Mouse (Mus musculus) cerebral cortex, adult 2 months (tissue): Measurements from ENCODE around the gene Ly6g5b.

Source experiments
- WGBS: fragments of 180-500 bp; shearing (Covaris S2); methylation state at CpG from one replicate; pipeline ENCODE4 v1.1.7; 2018; 5-methylcytosine and 5-hydroxymethylcytosine counted together

Gene Ly6g5b

GRCm38 (mm10) chr17:35105740-35106389, 9.4 kb downstream of the Ly6g5b start:
- 29% methylated on average over 13 of the region's 13 CpGs for WGBS

GRCm38 (mm10) chr17:35104754-35105153, 10.5 kb downstream of the Ly6g5b start:
- 76% methylated on average over 6 of the region's 6 CpGs for WGBS

- WGBS = 96% methylated on average over 7 of the region's 7 CpGs
Observed at GRCm38 (mm10) chr17:35104079-35104478, 11.1 kb downstream of the Ly6g5b start.

GRCm38 (mm10) chr17:35103221-35103690, 12.0 kb downstream of the Ly6g5b start:
- 70% methylated on average over 6 of the region's 6 CpGs for WGBS

GRCm38 (mm10) chr17:35102299-35102698, 12.9 kb downstream of the Ly6g5b start:
- WGBS = 63% methylated on average over 8 of the region's 8 CpGs

GRCm38 (mm10) chr17:35101161-35101560, 14.1 kb downstream of the Ly6g5b start:
- WGBS = 86% methylated on average over 11 of the region's 11 CpGs

GRCm38 (mm10) chr17:35100196-35100765, 14.9 kb downstream of the Ly6g5b start:
- 70% methylated on average over 10 of the region's 10 CpGs for WGBS

- WGBS = 53% methylated on average over 12 of the region's 12 CpGs
Observed at GRCm38 (mm10) chr17:35097164-35097655, 18.0 kb downstream of the Ly6g5b start.

- whole genome bisulfite sequencing = 89% methylated on average over 12 of the region's 12 CpGs
Observed at GRCm38 (mm10) chr17:35096597-35096996, 18.6 kb downstream of the Ly6g5b start.

GRCm38 (mm10) chr17:35094475-35095365, 20.5 kb downstream of the Ly6g5b start:
- WGBS = 55% methylated on average over 15 of the region's 15 CpGs

- WGBS = 74% methylated on average over 14 of the region's 14 CpGs
Observed at GRCm38 (mm10) chr17:35092403-35093198, 22.6 kb downstream of the Ly6g5b start.

- 30% methylated on average over 8 of the region's 8 CpGs for WGBS
Observed at GRCm38 (mm10) chr17:35090166-35090932, 24.9 kb downstream of the Ly6g5b start.

- 3% methylated on average over 67 of the region's 67 CpGs for WGBS
Observed at GRCm38 (mm10) chr17:35088825-35089644, 26.2 kb downstream of the Ly6g5b start, which contains the start of gene Abhd16a. Abhd16a (plus strand) TSS chr17:35089263.

GRCm38 (mm10) chr17:35088151-35088550, 27.1 kb downstream of the Ly6g5b start:
- 36% methylated on average over 2 of the region's 2 CpGs for WGBS

- WGBS = 81% methylated on average over 7 of the region's 7 CpGs
Observed at GRCm38 (mm10) chr17:35085208-35085865, 29.9 kb downstream of the Ly6g5b start, which contains the start of gene Ly6g6f. Ly6g6f (minus strand) TSS chr17:35085610.

GRCm38 (mm10) chr17:35083929-35084497, 31.2 kb downstream of the Ly6g5b start:
- WGBS = 78% methylated on average over 3 of the region's 3 CpGs

- WGBS = 93% methylated on average over 16 of the region's 16 CpGs
Observed at GRCm38 (mm10) chr17:35082841-35083576, 32.2 kb downstream of the Ly6g5b start.

GRCm38 (mm10) chr17:35080710-35081109, 34.5 kb downstream of the Ly6g5b start:
- WGBS = 90% methylated on average over 4 of the region's 4 CpGs
